Mouse (Mus musculus) CD4-positive helper T cell, adult 2 months (primary cell): ENCODE measurements around the gene Tex48.
A peak's percentile ranks its signal among the peaks of the same experiment; 100 is the strongest.

Experiments used
- DNase-seq: peaks from one replicate; pipeline ENCODE4 v3.0.0-alpha.2; 2012; ENCODE audit warnings: low read depth, missing footprints, low spot score

The Tex48 gene

DNA sequence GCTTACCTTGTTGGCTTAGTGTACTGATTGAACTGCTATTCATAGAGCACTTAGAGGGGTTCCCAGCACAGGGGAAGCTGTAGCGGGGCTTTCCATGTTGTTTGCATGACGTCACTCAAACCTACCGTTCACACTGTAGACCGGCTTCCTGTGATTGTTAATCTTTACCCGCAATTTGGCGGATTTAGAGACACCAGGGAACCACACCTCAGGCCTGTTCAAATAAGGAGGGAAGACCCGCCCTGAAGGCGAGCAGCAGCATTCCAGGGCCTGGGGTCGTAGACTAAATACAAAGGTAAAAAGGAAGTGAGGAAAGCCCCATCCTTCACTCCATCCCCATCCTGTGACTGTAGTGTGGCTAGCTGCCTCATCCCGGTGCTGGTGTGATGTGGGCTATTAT is 27.0 kb downstream of the Tex48 start:
- peak; percentile 71 for DNase-seq

DNA sequence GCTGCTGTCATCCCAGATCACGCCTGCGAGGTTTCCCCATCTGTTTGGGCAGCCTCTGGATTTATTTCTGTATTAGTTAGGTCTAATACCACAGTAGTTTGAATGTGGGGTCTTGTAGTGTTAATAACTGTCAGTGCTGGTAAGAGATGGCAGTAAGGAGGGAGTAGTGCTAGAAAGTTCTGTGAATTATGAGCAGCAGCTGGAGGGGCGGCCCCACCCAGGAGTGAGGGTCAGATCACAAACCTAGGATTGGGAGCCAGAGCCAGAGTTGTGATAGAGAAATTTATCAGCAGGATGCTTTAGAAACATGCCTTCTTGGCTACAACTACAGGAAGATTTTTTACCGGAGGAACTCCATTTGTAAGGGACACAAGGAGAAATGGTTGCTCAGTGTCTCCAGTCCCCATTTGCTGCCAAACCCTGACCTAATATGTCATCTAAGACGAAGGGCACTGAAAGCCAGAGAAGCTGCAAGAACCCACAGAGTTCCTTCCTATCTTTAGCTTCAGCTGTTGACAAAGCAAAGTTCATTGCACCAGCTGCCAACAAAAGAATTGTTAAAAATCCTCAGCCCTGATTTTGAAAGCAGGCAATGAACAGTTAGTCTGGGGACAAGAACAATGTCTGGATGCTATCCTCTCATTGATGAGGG is 27.6 kb downstream of the Tex48 start:
- no peak for DNase-seq

DNA sequence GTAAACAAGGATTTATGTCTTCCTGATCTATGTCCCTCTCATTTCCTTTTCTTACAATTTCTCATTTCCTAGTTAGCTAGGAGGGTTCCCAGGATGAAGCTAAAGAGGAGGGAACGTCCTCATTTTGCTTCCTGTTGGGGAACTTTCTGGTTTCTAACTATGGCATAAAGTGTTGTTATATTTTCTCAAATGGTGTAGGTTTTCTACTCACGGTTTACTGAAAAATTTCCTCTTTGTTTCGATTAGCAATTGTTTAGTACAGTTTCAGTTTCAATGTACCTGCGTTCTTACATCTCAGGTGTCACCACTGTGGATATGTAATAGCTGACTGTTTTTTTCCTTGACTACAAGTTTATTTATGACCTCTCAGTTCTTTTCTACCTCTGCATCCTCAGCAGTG is 31.7 kb downstream of the Tex48 start:
- peak; percentile 23 for DNase-seq

DNA sequence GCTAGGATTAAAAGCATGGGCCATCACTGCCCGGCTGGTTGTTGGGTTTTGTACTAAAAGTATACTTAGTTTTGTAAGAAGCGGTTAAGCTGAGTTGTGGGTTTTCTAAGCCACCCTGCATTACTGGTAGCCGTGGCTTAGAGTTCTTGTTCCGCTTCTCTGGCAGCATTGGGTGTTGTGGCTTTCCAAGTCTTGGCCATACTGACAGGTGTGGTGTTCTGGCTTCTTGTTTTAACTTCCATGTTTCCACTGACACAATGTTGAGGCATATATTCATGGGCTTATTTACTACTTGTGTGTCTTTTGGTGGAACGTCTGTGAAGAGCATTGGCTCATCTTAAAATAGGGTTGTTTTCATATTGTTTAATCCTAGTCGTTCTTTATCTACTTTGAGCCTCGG is 32.2 kb downstream of the Tex48 start:
- no peak for DNase-seq

DNA sequence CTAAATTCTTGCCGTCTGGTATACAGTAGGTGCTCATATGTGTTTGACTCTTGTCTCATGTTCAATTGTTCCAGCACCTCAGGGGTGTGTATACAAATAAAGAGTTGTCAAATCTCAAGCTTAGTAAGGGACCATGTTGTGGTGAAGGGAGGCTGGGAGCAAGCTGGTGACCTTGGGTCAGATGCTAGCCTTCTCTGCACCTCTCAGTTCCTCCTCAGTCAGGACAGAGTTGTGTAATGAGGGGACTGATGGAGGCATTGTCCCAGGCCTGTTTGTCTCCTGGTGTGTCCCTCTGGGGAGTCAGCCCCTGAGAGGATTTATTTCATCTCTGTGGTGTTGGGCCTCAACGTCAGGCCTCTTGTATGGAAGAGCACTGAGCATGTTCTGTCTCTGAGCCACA is 36.0 kb downstream of the Tex48 start:
- no peak for DNase-seq

DNA sequence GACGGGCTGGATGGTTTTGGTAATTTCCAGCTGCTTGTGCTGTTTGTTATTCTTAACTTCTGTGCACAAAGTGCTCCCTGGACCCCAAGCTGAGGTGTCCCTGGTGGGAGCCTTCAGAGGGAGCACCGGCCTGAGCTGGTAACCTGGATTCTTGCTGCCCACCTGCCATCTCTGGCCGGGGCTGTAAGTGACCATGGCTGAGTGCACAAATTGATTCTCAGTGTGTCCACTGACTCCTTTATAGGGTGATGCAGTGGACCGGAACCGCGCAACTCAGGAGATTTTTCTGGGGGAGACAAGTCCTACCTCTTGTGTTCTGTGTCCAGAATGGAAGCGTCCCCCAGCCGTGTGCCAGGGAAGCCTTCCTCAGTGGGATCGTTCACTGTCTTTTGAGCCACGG is 37.0 kb downstream of the Tex48 start:
- DNase-seq: no peak

DNA sequence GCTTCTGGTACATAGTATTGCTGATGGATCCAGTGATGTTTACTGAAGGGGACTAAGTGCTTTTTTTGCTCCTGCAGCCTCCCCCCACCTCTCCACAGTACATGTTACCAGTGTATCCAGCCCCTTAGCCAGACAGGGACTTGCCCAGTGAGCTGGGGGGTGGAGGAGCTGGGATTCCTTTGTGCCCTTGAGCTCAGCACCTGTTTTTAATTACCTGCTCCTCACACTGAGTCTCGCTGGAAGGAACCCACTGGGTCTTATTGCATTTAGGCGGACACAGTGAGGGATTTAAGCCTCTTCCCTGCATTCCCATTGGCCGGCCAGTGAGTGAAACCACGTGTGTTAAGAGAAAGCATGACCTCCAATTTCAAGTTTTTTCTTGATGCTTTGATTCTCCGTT is 39.6 kb downstream of the Tex48 start:
- no peak for DNase-seq

DNA sequence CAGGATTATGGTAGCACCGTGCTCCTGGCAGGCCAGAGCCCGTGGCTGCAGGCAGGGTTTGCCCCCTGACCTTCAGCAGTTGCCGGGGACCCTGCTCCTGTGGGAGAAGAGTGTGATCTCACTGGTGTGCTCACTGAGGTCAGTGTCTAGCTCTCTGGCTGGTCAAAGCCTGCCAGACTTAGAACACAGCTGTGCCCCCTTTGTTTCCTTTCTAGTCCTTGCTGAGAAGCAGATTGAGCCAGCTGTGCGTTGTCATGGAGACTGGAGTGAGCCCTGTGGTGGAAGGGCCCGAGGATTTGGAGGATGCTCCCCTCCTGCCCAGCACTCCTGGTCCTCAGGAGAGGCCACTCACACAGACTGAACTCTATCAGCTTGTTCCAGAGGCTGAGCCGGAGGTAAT is 42.1 kb downstream of the Tex48 start:
- no peak for DNase-seq

DNA sequence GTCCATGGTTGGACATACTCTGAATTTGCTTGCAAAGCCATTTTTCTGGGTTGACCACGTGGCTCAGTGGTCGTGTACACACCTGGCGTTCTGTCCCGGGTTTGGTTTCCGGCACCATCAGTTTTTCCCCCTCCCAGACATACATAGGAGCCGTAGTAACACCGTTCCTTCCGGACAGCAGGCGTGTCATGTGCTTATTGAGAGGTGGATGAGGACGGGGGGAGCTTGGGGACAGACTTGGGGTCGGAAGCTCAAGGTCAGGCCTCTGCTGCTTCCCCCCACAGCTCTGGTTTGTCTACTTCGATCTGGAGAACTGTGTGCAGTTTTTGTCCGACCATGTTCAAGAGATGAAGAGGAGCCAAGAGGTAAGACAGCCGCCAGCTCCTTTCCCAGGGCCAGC is 42.6 kb downstream of the Tex48 start:
- no peak for DNase-seq

DNA sequence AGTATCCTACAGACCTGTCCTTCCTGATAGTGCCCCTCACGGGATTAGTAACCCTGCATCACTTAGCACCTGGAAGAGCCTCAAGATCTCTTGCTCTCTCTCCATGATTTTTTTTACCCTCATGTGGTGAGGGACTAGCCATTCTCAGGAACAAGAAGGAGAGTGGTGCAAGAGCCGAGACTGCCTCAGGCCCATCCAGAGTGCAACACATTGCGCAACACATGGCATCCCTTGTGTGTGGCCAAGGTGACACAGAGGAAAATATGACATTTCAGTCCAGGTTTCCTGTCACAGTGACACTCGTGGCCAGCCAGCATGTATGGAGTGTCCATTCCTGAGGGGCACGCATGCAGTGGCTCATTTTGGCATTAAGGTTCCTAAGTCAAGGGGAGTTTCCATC is 49.6 kb downstream of the Tex48 start:
- no peak for DNase-seq

DNA sequence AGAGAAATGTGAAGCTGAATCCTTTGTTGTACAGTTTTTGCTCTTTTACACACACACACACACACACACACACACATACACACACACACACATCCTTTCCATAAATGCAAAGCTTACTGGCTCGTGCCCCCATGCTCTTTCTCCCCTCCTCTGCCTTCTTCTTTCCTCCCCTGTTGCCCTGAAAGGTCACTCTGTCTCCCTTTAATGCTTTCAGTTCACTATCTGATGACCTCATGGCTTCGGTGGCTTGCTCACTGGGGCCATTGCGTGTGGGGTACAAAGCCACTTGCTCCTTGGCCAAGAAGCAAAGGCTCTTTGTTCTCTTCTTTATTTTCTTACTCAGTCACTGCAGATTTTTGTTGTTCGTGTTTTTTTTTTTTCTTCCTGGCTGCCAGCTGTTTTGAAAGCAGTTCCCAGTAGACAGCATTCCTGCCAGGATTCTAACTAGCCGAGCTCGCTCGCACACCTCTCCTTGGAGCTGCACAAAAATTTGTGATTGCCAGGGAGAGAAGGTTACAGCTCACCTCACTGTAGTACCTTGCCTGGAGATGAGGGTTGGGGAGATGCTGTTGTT is 51.9 kb downstream of the Tex48 start:
- DNase-seq: no peak

DNA sequence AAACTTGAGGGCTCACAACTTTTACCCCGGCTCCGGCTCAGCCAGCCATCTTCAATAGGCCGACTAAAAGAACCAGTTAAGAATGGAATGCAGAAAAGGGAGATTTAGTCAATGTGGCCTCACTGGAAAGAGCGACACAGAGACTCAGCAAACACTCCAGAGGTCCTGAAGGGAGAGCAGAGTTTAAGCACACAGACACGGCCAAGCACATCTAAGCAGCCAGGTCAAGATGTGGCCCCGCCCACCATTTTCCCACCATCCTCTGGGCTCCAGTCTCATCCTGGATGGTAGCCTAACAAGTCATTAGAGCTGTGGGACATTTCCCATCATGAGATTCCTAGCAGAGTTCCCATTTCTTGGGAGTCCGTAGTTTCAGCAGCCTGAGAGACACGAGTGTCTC is 52.9 kb downstream of the Tex48 start:
- DNase-seq: no peak

DNA sequence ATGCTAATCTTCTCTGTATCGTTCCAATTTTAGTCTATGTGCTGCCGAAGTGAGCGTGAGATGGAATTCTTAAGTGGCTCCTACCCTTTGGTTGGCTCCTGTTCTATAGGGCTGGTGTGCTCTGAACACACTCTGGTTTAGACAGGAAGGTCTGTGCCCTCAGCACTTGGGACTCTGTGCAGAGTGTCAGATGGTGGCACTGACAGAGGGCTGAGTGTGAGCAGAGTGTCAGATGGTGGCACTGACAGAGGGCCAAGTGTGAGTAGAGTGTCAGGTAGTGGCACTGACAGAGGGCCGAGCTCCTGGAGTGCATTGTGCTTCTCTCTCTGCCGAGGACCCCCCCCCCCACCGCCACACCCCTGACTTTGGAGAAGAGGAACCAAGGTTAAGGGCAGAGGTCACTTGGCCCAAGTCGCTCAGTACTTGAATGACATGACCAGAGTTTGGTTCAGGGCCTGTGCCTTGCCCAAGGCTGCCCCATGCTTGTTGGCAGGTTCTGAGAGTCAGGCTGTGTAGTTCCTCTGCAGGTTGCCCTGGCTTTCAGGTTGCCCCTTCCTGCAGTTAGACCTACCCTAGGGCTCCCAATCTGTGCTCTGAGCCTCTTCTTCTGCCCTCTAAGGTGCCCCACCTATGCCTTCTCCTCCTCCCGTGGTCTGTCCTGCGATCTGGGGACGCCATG is 54.4 kb downstream of the Tex48 start:
- no peak for DNase-seq

DNA sequence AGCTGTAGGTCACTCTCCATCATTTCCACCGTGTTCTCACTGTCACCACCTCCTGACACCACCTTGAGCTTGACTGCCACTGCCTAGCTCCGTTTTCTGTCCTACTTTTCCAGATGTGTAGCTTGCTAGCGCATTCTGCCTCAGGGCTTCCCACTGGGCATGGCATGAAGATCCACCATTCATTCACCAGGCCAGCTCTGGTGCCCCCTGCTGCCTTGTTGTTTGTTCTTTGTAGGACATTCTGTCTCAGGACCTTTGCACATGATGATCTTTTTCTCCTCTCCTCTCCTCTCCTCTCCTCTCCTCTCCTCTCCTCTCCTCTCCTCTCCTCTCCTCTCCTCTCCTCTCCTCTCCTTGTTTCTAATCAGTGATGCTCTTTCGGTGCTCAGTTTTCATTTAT is 59.5 kb downstream of the Tex48 start:
- DNase-seq: no peak

DNA sequence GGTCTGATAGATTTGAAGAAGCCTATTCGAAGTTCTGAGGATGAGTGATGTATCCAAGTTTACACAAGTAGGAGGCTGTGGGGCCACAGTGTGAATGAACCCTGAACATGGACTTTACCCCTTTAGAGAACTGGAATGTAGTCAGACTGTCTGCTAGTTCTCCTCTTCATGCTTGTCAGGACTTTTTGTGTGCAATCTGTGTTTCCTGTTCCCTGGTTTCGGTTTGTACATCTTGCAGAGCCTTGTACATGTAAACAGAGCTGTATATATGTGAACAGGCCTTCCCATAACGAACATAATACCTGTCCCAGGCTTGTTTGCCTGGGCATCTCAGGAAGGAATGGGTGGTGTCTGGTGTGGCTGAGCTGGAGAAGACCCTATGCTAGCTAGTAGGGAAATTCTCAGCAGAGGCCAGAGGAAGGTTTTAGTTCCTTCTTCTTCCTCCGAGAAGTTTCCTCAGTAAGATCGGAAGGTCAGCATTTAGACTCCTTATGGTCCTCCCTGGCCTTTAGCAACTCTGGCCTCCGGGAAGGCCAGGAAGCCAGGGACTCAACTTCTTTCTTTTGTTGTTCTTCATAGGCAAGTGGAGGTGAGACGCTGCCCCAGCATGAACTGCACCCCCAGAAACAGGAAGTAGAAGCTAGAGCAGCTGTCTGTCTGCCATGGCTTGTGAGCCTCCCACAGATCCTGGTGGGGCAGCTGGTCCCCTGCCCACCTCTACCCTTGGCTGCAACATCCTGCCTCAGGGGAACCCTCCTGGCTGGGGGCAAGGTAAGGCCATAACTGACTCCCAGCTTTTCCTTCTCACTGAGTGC is 60.2 kb downstream of the Tex48 start:
- DNase-seq: peak; percentile 62

DNA sequence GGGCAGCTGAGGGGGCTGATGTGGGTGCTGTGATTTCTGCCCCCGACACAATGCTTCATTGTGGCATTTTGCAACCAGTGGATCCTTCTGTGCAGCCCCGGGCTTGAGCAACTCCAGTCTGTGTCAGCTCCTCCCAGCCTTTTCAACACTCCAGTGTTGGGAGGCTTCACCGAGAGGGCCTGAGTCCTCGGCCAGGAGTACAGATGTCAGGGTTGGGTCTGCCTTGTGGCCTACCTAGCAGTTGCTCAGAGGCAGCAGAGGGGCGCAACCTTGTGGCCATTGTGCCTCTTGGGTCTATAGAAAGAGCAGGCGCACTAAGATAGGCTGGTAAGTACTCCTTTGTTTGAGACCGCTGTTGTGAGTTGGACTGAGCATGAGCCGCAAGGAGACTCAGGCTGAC is 62.1 kb downstream of the Tex48 start:
- DNase-seq: peak; percentile 33

DNA sequence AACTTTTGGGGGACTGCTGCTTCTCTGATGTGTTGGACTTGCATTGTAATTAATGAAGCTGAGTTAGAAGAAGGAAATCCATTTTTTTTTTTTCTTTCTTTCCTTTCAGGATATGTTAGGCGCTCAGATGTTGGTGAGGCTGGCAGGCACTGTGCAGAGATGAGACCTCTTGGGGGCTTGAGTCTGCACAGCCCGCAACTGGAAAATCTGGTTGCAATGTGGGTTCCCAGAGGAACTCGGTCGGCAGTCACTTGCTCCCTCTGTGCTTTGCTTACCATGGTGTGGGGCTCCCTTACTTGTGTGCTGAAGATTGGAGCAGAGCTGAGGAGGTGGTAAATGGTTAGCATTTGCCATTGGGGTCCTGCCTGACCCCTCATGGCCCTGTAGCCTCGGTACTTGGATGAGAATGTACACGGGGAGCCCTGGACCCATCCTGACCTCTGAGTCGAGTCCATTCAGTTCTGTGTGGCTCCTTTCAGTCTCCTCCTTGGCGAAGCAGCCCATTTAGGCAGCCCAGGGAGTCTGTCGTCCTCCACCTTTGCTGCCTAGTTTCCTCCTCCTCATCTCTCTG is 63.0 kb downstream of the Tex48 start:
- no peak for DNase-seq

DNA sequence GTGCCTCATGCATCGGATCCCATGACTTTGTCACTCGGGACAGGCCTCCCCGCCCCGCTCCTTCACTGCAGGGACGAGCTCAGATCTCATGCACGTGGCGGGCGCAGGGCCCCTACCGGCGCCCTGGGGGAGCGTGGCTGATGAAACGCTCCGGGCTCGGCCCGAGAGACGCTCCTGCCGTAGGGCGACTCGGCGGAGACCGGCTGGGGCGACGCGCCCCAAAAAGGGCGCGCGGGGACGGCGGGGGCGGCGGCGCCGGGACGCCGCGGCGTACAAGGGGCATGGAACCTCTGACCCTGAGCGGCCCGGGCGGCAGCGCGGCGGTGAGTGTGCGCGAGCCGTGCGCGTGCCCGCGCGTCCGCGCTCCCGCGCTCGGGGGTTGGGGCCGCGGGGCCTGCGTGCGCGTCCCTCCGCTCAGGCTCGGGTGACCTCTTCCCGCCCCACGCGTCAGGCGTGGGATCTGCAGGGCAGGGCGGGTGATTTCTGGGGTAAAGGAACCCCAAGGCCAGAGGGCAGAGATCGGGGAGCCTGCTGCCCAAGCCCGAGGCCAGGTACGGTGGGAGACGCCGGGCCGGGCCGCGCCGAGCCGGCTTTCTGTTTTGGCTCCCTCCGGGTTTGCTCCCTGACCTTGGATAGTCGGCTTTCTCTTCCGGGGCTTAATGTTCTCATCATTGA is 63.7 kb downstream of the Tex48 start, which contains the start of gene Tmem268:
Tmem268 (plus strand) TSS at position 375 of the 675 bp plus-strand sequence.
- DNase-seq: peak; percentile 87

DNA sequence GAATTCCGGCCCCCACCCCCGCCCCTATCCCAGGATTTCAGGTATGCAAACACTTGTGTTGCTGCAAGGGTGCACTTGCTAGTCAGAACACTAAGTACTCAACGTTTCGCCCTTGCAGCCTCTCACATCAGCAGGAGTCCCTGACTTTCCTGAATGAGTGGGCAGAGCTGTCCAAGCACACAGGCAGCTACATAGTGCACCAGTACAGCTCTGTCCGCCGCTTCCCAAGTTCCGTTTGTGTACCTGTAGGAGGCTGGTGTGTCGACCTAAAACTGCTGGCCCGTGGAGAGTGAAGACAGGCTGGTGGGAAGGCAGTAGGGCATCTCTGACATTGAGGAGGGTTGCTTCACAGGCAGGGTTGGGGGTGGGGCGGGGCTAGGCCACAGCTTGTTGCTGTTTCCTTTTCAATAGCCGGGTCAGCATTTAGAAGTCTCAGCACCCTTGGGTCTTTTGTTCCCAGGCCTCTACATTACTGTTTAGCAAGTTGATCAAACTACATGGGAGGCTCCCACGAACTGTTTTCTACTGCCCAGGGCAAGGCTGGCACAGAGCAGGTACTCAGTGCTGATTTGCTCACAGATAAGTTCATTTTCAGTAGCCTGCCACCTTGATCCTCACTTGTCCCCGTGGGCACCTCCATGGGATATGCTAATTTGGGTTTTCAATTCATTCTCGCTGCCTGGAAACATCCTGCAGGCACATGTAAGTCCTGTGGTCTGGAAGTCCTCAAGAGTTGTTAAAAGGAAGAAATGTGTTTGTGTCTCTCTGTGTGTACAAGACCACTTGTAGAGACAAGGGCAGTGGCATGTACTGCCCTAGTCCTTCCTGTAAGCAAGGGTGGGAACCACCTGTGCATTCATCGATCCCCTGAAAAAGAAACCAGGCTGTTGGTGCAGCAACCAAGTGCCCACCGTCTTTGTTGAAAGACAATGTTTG is 64.8 kb downstream of the Tex48 start:
- DNase-seq: peak; percentile 20
